Mouse (Mus musculus) limb, embryonic 15.5 days (tissue): ENCODE measurements at regions not wholly inside any gene's neighbourhood (a gene's known extent, or its start where the extent isn't known, plus 50 kb on each side); places are given as distances from the start of the nearest gene placed in this dataset.

Experiments used
- ATAC-seq: fragments of 200-750 bp; cut with Nextera tagmentation; 2 replicates; pipeline ENCODE4 v1.8.0; 2017; ENCODE audit warnings: low read depth, moderate TSS enrichment; ENCODE audit not compliant: insufficient number of reproducible peaks, low FRiP score, low TSS enrichment
- H3K27ac ChIP-seq: fragments of 300-500 bp; sonication (generic); 2 replicates; pipeline ENCODE4 v1.5.1; 2015; ENCODE audit warnings: moderate library complexity, mild to moderate bottlenecking, inconsistent platforms
- H3K27me3 ChIP-seq: fragments of 300-500 bp; sonication (generic); 2 replicates; pipeline ENCODE4 v1.6.1; 2015; ENCODE audit warnings: inconsistent platforms
- H3K36me3 ChIP-seq: fragments of 300-500 bp; sonication (generic); 2 replicates; pipeline ENCODE4 v1.6.1; 2015; ENCODE audit warnings: inconsistent platforms
- H3K4me1 ChIP-seq: fragments of 300-500 bp; sonication (generic); 2 replicates; pipeline ENCODE4 v1.6.1; 2015; ENCODE audit warnings: inconsistent platforms
- H3K4me2 ChIP-seq: fragments of 300-500 bp; sonication (generic); 2 replicates; pipeline ENCODE4 v1.6.1; 2015; ENCODE audit warnings: mild to moderate bottlenecking, inconsistent platforms
- H3K4me3 ChIP-seq: fragments of 300-500 bp; sonication (generic); 2 replicates; pipeline ENCODE4 v1.5.1; 2015; ENCODE audit warnings: mild to moderate bottlenecking, inconsistent platforms
- H3K9ac ChIP-seq: fragments of 300-500 bp; sonication (generic); 2 replicates; pipeline ENCODE4 v1.6.1; 2015; ENCODE audit warnings: inconsistent platforms
- H3K9me3 ChIP-seq: fragments of 300-500 bp; sonication (generic); 2 replicates; pipeline ENCODE4 v1.6.1; 2016; ENCODE audit warnings: inconsistent platforms
- WGBS: fragments of 180-500 bp; shearing (Covaris S2); methylation state at CpG from one replicate; pipeline ENCODE4 v1.1.7; 2015; 5-methylcytosine and 5-hydroxymethylcytosine counted together

GRCm38 (mm10) chr1:118741286-118741685, 113.5 kb downstream of the Tfcp2l1 start:
- H3K27ac ChIP-seq = no peak overlapping the region
- H3K9ac ChIP-seq = no peak overlapping the region
- no peaks in the 10 kb centered on the region for H3K9me3 ChIP-seq
- H3K27me3 ChIP-seq = no peaks in the 10 kb centered on the region
- WGBS = 54% methylated on average over 5 of the region's 5 CpGs
- no peaks in the 10 kb centered on the region for H3K36me3 ChIP-seq
- ATAC-seq = no peak; the same call in 1 of the 2 replicates
- no peak overlapping the region for H3K4me2 ChIP-seq
- peaks cover 3% of the 10 kb centered on the region; the same call in 1 of the 2 replicates for H3K4me1 ChIP-seq
- no peak overlapping the region for H3K4me3 ChIP-seq

DNA sequence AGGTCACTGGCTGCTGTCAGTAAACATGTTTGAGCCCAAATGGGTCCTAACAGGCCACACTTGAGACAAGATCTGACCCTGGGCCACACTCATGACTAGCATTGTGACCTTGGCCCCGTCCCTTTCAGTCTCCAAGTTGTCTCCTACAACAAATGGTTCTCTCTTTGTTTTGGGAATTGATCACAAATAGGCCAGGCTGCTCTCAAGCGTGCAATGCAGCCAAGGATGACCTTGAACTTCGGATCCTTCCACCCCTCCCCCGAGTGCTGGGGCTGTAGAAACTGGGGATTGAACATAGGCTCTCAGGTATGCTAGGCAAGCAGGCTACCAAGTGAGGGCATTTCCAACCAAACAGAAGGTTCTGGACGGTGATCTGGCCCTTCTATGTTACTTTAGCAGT, 120.5 kb downstream of the Tfcp2l1 start:
- no peaks in the 10 kb centered on the region for H3K36me3 ChIP-seq
- H3K4me3 ChIP-seq = no peak overlapping the region
- H3K9me3 ChIP-seq = no peaks in the 10 kb centered on the region
- WGBS = 76% methylated on average over 5 of the region's 5 CpGs
- no peak for ATAC-seq
- H3K27ac ChIP-seq = no peak overlapping the region
- H3K4me1 ChIP-seq = no peaks in the 10 kb centered on the region
- H3K27me3 ChIP-seq = no peaks in the 10 kb centered on the region
- H3K4me2 ChIP-seq = no peak overlapping the region
- no peak overlapping the region for H3K9ac ChIP-seq

- Histone ChIP-seq H3K36me3 (no peaks in the 10 kb centered on the region), H3K4me3 (no peak overlapping the region), H3K9ac (no peak overlapping the region), H3K27ac (no peak overlapping the region), H3K9me3 (no peaks in the 10 kb centered on the region), H3K4me1 (peaks cover 8% of the 10 kb centered on the region; the same call in 1 of the 2 replicates), H3K4me2 (no peak overlapping the region), H3K27me3 (no peaks in the 10 kb centered on the region)
- WGBS = 87% methylated on average over 3 of the region's 3 CpGs
- ATAC-seq = no peak
Measured at GRCm38 (mm10) chr1:118752869-118753268, 125.1 kb downstream of the Tfcp2l1 start.

DNA sequence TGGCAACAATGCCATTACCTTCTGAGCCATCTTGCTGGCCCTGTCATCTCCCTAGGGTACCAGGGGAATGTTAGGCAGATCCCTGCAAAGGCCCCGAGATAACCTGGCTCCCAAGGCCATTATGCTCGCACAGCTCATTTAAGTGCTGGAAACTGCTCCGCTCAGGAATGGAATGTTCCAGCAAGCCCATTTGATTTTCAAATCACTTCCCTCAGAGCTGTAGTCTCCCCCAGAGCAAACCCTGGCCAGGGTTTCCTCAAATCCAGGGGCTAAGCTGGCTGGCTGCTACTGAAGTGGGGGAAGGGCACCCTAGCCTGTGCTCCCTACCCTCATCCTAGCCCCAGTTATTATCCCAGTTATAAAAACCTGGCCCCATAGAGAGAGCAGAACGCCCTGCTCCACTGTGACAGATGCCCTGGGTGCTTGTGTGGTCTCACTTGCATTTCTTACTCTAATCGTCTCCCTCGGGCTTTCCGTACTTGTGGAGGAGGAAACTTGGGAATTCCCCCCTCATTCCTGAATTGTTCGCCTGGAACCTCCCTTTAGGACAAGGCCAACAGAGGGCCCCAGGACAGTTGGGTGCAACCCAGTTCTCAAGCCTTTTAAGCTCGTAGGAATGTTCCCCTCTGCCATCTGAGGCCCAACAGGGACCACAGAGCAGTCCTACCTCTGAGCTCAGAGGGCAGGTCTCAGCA, 128.6 kb downstream of the Tfcp2l1 start:
- 36% methylated on average over 9 of the region's 9 CpGs for WGBS
- peaks cover 12% of the 10 kb centered on the region; the same call in 1 of the 2 replicates for H3K4me1 ChIP-seq
- no peak overlapping the region for H3K27ac ChIP-seq
- ATAC-seq = no peak
- H3K36me3 ChIP-seq = no peaks in the 10 kb centered on the region
- H3K9me3 ChIP-seq = no peaks in the 10 kb centered on the region
- H3K4me2 ChIP-seq = no peak overlapping the region
- no peak overlapping the region for H3K9ac ChIP-seq
- H3K4me3 ChIP-seq = no peak overlapping the region
- H3K27me3 ChIP-seq = no peaks in the 10 kb centered on the region

- no peak overlapping the region for H3K4me2 ChIP-seq
- no peaks in the 10 kb centered on the region for H3K9me3 ChIP-seq
- H3K27ac ChIP-seq = no peak overlapping the region
- no peaks in the 10 kb centered on the region for H3K27me3 ChIP-seq
- peaks cover 12% of the 10 kb centered on the region; the same call in 1 of the 2 replicates for H3K4me1 ChIP-seq
- no peaks in the 10 kb centered on the region for H3K36me3 ChIP-seq
- WGBS = 76% methylated on average over 3 of the region's 4 CpGs
- ATAC-seq = no peak
- no peak overlapping the region for H3K9ac ChIP-seq
- H3K4me3 ChIP-seq = no peak overlapping the region
Measured at GRCm38 (mm10) chr1:118757340-118758030, 129.7 kb downstream of the Tfcp2l1 start.

- no peak for ATAC-seq
- H3K4me2 ChIP-seq = no peak overlapping the region
- peaks cover 12% of the 10 kb centered on the region; the same call in 1 of the 2 replicates for H3K4me1 ChIP-seq
- H3K27ac ChIP-seq = no peak overlapping the region
- WGBS = 60% methylated on average over 4 of the region's 4 CpGs
- H3K36me3 ChIP-seq = no peaks in the 10 kb centered on the region
- no peak overlapping the region for H3K9ac ChIP-seq
- H3K9me3 ChIP-seq = no peaks in the 10 kb centered on the region
- no peaks in the 10 kb centered on the region for H3K27me3 ChIP-seq
- H3K4me3 ChIP-seq = no peak overlapping the region
Measured at GRCm38 (mm10) chr1:118758031-118758400, 130.3 kb downstream of the Tfcp2l1 start.

- Histone ChIP-seq H3K9me3 (no peaks in the 10 kb centered on the region), H3K27ac (no peak overlapping the region), H3K27me3 (no peaks in the 10 kb centered on the region), H3K9ac (no peak overlapping the region), H3K4me2 (no peak overlapping the region), H3K4me3 (no peak overlapping the region), H3K36me3 (no peaks in the 10 kb centered on the region), H3K4me1 (peaks cover 12% of the 10 kb centered on the region; the same call in 1 of the 2 replicates)
- 11% methylated on average over 7 of the region's 7 CpGs for WGBS
- ATAC-seq = peak; percentile 62; the same call in 1 of the 2 replicates
Measured at GRCm38 (mm10) chr1:118759141-118759932, 131.6 kb downstream of the Tfcp2l1 start.

DNA sequence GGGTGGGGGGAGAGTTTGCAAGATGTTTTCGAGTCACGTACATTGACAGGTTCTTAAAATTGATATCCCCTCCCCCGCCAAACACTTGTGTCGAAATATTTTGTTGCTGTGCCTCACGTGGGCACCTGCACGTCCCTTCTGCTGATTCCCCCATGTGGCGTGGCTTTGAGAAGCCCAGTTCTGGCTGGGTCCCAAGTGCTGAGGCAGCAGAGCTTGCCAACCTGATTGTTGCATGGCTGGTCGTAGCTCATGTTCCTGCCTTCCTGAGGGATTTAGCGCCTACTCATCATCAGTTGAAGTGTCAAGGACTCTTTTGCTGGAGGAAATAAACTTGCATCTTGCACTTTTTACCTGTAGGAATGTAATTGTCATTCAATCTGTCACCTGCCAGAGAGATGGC, 137.8 kb downstream of the Tfcp2l1 start:
- WGBS = 46% methylated on average over 9 of the region's 9 CpGs

GRCm38 (mm10) chr1:118768831-118769230, 141.1 kb downstream of the Tfcp2l1 start:
- WGBS = 23% methylated on average over 4 of the region's 4 CpGs

More for the DNA sequence above, 137.8 kb downstream of the Tfcp2l1 start:
- H3K27me3 ChIP-seq = no peaks in the 10 kb centered on the region
- H3K27ac ChIP-seq = no peak overlapping the region
- H3K4me3 ChIP-seq = no peak overlapping the region
- H3K4me2 ChIP-seq = no peak overlapping the region
- no peak for ATAC-seq
- H3K9me3 ChIP-seq = no peaks in the 10 kb centered on the region
- H3K9ac ChIP-seq = no peak overlapping the region
- H3K4me1 ChIP-seq = no peaks in the 10 kb centered on the region
- no peaks in the 10 kb centered on the region for H3K36me3 ChIP-seq

DNA sequence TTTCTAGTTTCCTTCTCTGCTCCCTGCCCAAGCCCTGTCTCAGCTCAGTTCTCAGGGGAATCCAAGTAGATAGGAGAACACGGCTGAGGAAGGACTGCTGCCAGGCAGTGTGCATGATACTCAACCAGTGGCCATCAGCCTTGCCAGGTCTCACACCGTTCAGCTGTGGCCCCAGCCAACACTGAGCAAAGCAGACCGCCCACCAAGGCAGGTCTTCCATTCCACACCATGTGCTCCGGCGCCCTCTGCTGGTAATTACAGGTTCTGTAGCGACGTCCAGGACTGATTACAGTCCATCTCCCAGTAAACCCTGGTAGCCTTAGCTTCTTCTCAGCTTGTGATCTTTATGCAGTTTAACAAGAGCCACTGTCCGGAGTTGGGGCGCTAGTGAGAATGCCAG, 144.5 kb downstream of the Tfcp2l1 start:
- 18% methylated on average over 9 of the region's 9 CpGs for WGBS
- Histone ChIP-seq H3K4me3 (no peak overlapping the region), H3K9me3 (no peaks in the 10 kb centered on the region), H3K27ac (no peak overlapping the region), H3K9ac (no peak overlapping the region), H3K4me2 (no peak overlapping the region), H3K36me3 (no peaks in the 10 kb centered on the region), H3K27me3 (no peaks in the 10 kb centered on the region), H3K4me1 (peaks cover 4% of the 10 kb centered on the region; the same call in 1 of the 2 replicates)
- ATAC-seq = no peak

More at GRCm38 (mm10) chr1:118768831-118769230, 141.1 kb downstream of the Tfcp2l1 start:
- Histone ChIP-seq H3K27me3 (no peaks in the 10 kb centered on the region), H3K4me2 (no peak overlapping the region), H3K4me1 (no peaks in the 10 kb centered on the region), H3K27ac (no peak overlapping the region), H3K9me3 (no peaks in the 10 kb centered on the region), H3K9ac (no peak overlapping the region), H3K4me3 (no peak overlapping the region), H3K36me3 (no peaks in the 10 kb centered on the region)
- ATAC-seq = no peak

GRCm38 (mm10) chr1:118776594-118777441, 149.1 kb downstream of the Tfcp2l1 start:
- H3K4me1 ChIP-seq = peaks cover 4% of the 10 kb centered on the region; the same call in 1 of the 2 replicates
- no peak overlapping the region for H3K9ac ChIP-seq
- H3K4me2 ChIP-seq = no peak overlapping the region
- no peak overlapping the region for H3K27ac ChIP-seq
- no peaks in the 10 kb centered on the region for H3K27me3 ChIP-seq
- 34% methylated on average over 10 of the region's 10 CpGs for WGBS
- no peaks in the 10 kb centered on the region for H3K9me3 ChIP-seq
- H3K36me3 ChIP-seq = no peaks in the 10 kb centered on the region
- ATAC-seq = no peak
- no peak overlapping the region for H3K4me3 ChIP-seq
